Mouse (Mus musculus) hindbrain, embryonic 13.5 days (tissue): ENCODE data around the gene Miga2. TPM values are rescaled to one million over a fixed set of nuclear protein-coding genes. Genes with fewer than 3 reads are reported as not detected.

Source experiments
- ATAC-seq: fragments of 200-750 bp; cut with Nextera tagmentation; 2 replicates; pipeline ENCODE4 v1.8.0; 2017; ENCODE audit warnings: moderate TSS enrichment; ENCODE audit not compliant: low FRiP score
- H3K27ac ChIP-seq: fragments of 300-500 bp; sonication (generic); 2 replicates; pipeline ENCODE4 v1.5.1; 2015; ENCODE audit warnings: inconsistent platforms, mild to moderate bottlenecking, moderate library complexity
- H3K27me3 ChIP-seq: fragments of 300-500 bp; sonication (generic); 2 replicates; pipeline ENCODE4 v1.6.1; 2015; ENCODE audit warnings: mild to moderate bottlenecking, inconsistent platforms
- H3K36me3 ChIP-seq: fragments of 300-500 bp; sonication (generic); 2 replicates; pipeline ENCODE4 v1.6.1; 2015; ENCODE audit warnings: mild to moderate bottlenecking, inconsistent platforms
- H3K4me1 ChIP-seq: fragments of 300-500 bp; sonication (generic); replicated peaks from 2 replicates; pipeline ENCODE4 v1.6.1; 2015; ENCODE audit warnings: inconsistent platforms
- H3K4me2 ChIP-seq: fragments of 300-500 bp; sonication (generic); 2 replicates; pipeline ENCODE4 v1.6.1; 2015; ENCODE audit warnings: inconsistent platforms, mild to moderate bottlenecking, moderate library complexity
- H3K4me3 ChIP-seq: fragments of 300-500 bp; sonication (generic); 2 replicates; pipeline ENCODE4 v1.5.1; 2015; ENCODE audit warnings: mild to moderate bottlenecking, inconsistent platforms
- H3K9ac ChIP-seq: fragments of 300-500 bp; sonication (generic); 2 replicates; pipeline ENCODE4 v1.6.1; 2015; ENCODE audit warnings: mild to moderate bottlenecking, inconsistent platforms
- H3K9me3 ChIP-seq: fragments of 300-500 bp; sonication (generic); 2 replicates; pipeline ENCODE4 v1.6.1; 2016; ENCODE audit warnings: inconsistent platforms
- WGBS: fragments of 180-500 bp; shearing (Covaris S2); methylation state at CpG from one replicate; pipeline ENCODE4 v1.1.7; 2015; 5-methylcytosine and 5-hydroxymethylcytosine counted together
- microRNA-seq: library from miRNA; unstranded; fragments of <30 nt; microRNA quantifications from one replicate; pipeline ENCODE4, GENCODE M21; 2016
- polyA plus RNA-seq: library from polyadenylated mRNA; unstranded; fragments of >200 nt; fragmentation: Nextera tagmentation; extraction: Ambion mirVana; gene quantifications from 2 replicates; pipeline ENCODE4 v1.2.1, GENCODE M21; 2015

Gene Miga2
- polyA plus RNA-seq, 1 experiment from 2014 or later: 27.0 TPM

DNA sequence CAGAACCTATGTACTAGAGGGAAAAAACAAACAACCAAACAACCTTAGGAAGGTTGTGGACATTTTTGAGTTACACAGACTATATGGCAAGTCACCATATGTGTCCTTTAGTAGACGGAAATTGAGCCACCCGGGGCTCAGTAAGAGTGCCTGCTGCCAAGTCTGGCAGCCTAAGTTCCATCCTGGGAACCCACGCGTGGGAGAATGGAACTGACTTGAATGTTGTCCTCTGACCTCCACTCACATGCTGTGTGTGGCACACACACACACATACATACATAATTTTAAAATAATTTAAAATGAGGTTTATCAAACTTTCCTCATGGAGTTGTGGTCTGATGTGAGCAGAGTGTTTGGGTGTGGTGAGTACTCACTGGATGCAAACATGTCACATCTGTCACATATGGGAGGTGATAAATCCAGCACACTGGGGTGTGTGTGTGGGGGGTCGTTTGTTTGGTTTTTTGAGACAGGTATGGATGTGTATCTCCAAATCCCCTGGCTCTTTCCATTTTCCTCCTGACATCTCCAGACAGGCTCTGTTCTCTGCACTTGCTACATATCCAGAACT lies 53.6 kb downstream of the Miga2 start:
- Histone ChIP-seq H3K27me3 (peaks cover 3% of the 10 kb centered on the region; the same call in 1 of the 2 replicates), H3K9me3 (no peaks in the 10 kb centered on the region), H3K9ac (peak overlapping the region; percentile 61; the same call in 1 of the 2 replicates), H3K4me2 (peak overlapping the region; percentile 73), H3K27ac (no peak overlapping the region), H3K36me3 (peaks cover 5% of the 10 kb centered on the region), H3K4me1 (peaks cover 63% of the 10 kb centered on the region), H3K4me3 (peak overlapping the region; percentile 88; the same call in 1 of the 2 replicates)
- 79% methylated on average over 5 of the region's 5 CpGs for WGBS
- no peak for ATAC-seq

GRCm38 (mm10) chr2:30418259-30418658 lies 54.2 kb downstream of the Miga2 start:
- WGBS: 76% methylated on average over 6 of the region's 6 CpGs
- peak overlapping the region; percentile 20; the same call in 1 of the 2 replicates for H3K27ac ChIP-seq
- peaks cover 58% of the 10 kb centered on the region for H3K4me1 ChIP-seq
- H3K36me3 ChIP-seq: no peaks in the 10 kb centered on the region
- peak overlapping the region; percentile 61 for H3K9ac ChIP-seq
- H3K4me2 ChIP-seq: peak overlapping the region; percentile 73
- peak overlapping the region; percentile 11; the same call in 1 of the 2 replicates for H3K4me3 ChIP-seq
- H3K9me3 ChIP-seq: no peaks in the 10 kb centered on the region
- H3K27me3 ChIP-seq: peaks cover 3% of the 10 kb centered on the region; the same call in 1 of the 2 replicates
- ATAC-seq: no peak

GRCm38 (mm10) chr2:30419112-30419511 lies 55.1 kb downstream of the Miga2 start:
- H3K27me3 ChIP-seq: no peaks in the 10 kb centered on the region
- H3K9me3 ChIP-seq: no peaks in the 10 kb centered on the region
- ATAC-seq: no peak
- no peaks in the 10 kb centered on the region for H3K36me3 ChIP-seq
- H3K27ac ChIP-seq: peak overlapping the region; percentile 73
- H3K4me1 ChIP-seq: peaks cover 49% of the 10 kb centered on the region
- H3K4me3 ChIP-seq: peak overlapping the region; percentile 11; the same call in 1 of the 2 replicates
- WGBS: 41% methylated on average over 10 of the region's 10 CpGs
- H3K9ac ChIP-seq: peak overlapping the region; percentile 61; the same call in 1 of the 2 replicates
- H3K4me2 ChIP-seq: peak overlapping the region; percentile 73; the same call in 1 of the 2 replicates

- Histone ChIP-seq H3K36me3 (peaks cover 4% of the 10 kb centered on the region), H3K9me3 (no peaks in the 10 kb centered on the region), H3K4me3 (no peak overlapping the region), H3K27me3 (no peaks in the 10 kb centered on the region), H3K4me1 (peaks cover 38% of the 10 kb centered on the region), H3K4me2 (no peak overlapping the region), H3K27ac (peak overlapping the region; percentile 23; the same call in 1 of the 2 replicates), H3K9ac (no peak overlapping the region)
- WGBS: 66% methylated on average over 4 of the region's 4 CpGs
- no peak for ATAC-seq
Observed at GRCm38 (mm10) chr2:30421432-30421831, 57.4 kb downstream of the Miga2 start.

GRCm38 (mm10) chr2:30429156-30429555 lies 65.1 kb downstream of the Miga2 start:
- Histone ChIP-seq H3K9ac (no peak overlapping the region), H3K4me1 (no peaks in the 10 kb centered on the region), H3K27me3 (no peaks in the 10 kb centered on the region), H3K36me3 (peaks cover 81% of the 10 kb centered on the region), H3K27ac (no peak overlapping the region), H3K4me2 (no peak overlapping the region), H3K4me3 (no peak overlapping the region), H3K9me3 (no peaks in the 10 kb centered on the region)
- no peak for ATAC-seq

Small RNA genes within 50 kb of the gene (microRNA-seq; reads per million reads assigned to microRNA genes)
- not detected for gene Gm47292

Other genes starting within 250 kb of the Miga2 start
- 14.1 and 15.2 TPM in 2 replicates for gene Zer1, start 239.6 kb upstream of the Miga2 start, polyA plus RNA-seq
- 11.9 and 14.6 TPM in 2 replicates for gene Tbc1d13, start 230.5 kb upstream of the Miga2 start, polyA plus RNA-seq
- gene Endog, start 192.7 kb upstream of the Miga2 start, polyA plus RNA-seq: 14.3 and 19.3 TPM in 2 replicates
- 58.1 and 58.4 TPM in 2 replicates for gene Spout1, start 185.8 kb upstream of the Miga2 start, polyA plus RNA-seq
- gene Kyat1, start 158.4 kb upstream of the Miga2 start, polyA plus RNA-seq: 14.5 and 14.8 TPM in 2 replicates
- 59.8 TPM in 2 replicates for gene Lrrc8a, start 126.5 kb upstream of the Miga2 start, polyA plus RNA-seq
- gene Gm28035, start 123.7 kb upstream of the Miga2 start, polyA plus RNA-seq: 0.10 and 0.36 TPM in 2 replicates
- gene Phyhd1, start 98.0 kb upstream of the Miga2 start, polyA plus RNA-seq: 6.5 and 8.3 TPM in 2 replicates
- not detected in 2 replicates for gene Gm28038, start 83.2 kb upstream of the Miga2 start, polyA plus RNA-seq
- 33.7 TPM in 2 replicates for gene Dolk, start 77.9 kb upstream of the Miga2 start, polyA plus RNA-seq
- gene Nup188, start 77.8 kb upstream of the Miga2 start, polyA plus RNA-seq: 21.6 and 24.0 TPM in 2 replicates
- gene Sh3glb2, start 4.9 kb upstream of the Miga2 start, polyA plus RNA-seq: 146 and 160 TPM in 2 replicates
- 51.2 and 53.9 TPM in 2 replicates for gene Dolpp1, start 28.0 kb downstream of the Miga2 start, polyA plus RNA-seq
- 22.1 and 24.0 TPM in 2 replicates for gene Crat, start 51.6 kb downstream of the Miga2 start, polyA plus RNA-seq
- 129 and 133 TPM in 2 replicates for gene Ptpa, start 51.8 kb downstream of the Miga2 start, polyA plus RNA-seq
- gene Ier5l, start 110.0 kb downstream of the Miga2 start, polyA plus RNA-seq: 2.1 and 2.9 TPM in 2 replicates
- gene Cstad, start 230.8 kb downstream of the Miga2 start, polyA plus RNA-seq: 0.77 and 0.83 TPM in 2 replicates